Mouse (Mus musculus) C2C12 (cell line): ENCODE data around the gene Dhps.

Experiments
- CEBPB ChIP-seq: IDR thresholded peaks from one replicate; pipeline ENCODE4 v1.6.1; 2011; ENCODE audit warnings: low read depth, mild to moderate bottlenecking, control low read depth, moderate library complexity
- CTCF ChIP-seq: IDR thresholded peaks from one replicate; pipeline ENCODE4 v1.5.1; 2011; ENCODE audit not compliant: control insufficient read depth, insufficient read depth, insufficient read length
- FOSL1 ChIP-seq: IDR thresholded peaks from one replicate; pipeline ENCODE4 v1.8.0; 2011; ENCODE audit warnings: mild to moderate bottlenecking, low read length; ENCODE audit not compliant: poor library complexity, insufficient read depth, severe bottlenecking
- MAX ChIP-seq: IDR thresholded peaks from one replicate; pipeline ENCODE4 v1.6.1; 2011; ENCODE audit warnings: mild to moderate bottlenecking, control low read depth
- MYOD1 ChIP-seq: IDR thresholded peaks from one replicate; pipeline ENCODE4 v1.6.1; 2011; ENCODE audit warnings: low read depth; ENCODE audit not compliant: control insufficient read depth, insufficient read length

- no peak for TF ChIP-seq CTCF
- TF ChIP-seq FOSL1 = no peak
- TF ChIP-seq MYOD1 = no peak
- TF ChIP-seq MAX = no peak
- no peak for TF ChIP-seq CEBPB
Measured at GRCm38 (mm10) chr8:85027922-85028321, 43.6 kb upstream of the Dhps start.
